Mouse (Mus musculus): Measurements from ENCODE around the gene Cdhr1. TPM values are rescaled to one million over a fixed set of nuclear protein-coding genes. Genes with fewer than 3 reads are reported as not detected.

Cdhr1 gene
- total RNA-seq (2023), result under 1 TPM in 1 of 2 experiments, not detected in 1; 0.26 TPM

DNA sequence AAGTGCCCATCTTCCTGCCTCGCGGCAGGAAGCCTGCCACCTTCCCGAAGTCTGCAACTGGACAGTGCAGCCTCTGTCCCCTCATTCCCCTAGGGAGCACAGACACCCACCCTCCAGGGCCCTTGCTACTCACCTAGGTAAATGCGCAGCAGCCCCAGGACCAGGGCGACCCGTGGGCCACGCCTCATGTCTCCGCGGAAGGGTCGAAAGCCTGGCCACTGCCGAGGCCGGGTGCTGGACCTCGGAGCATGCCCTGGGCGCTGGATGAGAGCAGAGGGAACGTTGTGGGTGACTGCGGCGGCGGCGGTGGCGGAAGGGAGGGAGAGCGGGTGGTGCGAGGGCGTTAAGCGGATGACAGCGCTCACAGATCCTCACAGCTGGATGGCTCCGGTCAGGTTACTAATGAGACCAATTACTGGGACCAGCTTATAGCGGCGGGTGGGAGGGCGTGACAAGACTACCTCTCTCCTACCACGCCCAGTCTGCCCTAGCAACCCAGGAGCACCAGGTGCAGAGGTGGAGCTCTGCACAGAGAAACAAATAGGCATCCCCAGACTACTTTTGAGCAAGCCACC is at the start of gene Cdhr1:
Cdhr1 (minus strand) TSS at position 392 of the 575 bp plus-strand sequence.

DNA sequence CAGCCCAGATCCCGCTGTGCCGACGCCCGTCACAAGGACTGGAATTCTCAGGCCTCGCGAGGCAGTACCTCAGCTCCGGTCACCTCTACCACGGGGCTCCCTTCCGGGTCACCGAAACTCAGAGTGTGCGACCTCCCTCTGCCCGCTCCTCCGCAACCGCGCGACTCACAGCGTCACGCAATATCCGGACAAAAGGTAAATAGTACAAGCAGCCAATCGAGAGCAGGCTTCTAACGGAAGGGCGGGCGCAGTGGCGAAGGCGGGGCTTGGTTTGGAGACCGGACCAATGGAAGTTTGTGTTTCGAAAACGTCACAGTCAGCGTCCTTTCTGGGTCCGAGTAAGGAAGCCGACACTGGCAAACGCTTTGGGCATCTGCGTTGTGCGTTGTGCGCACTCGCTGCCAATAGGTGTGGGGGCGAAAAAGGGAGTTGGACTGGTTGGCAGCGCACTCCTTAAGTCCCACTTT is 37.0 kb upstream of the Cdhr1 start, which contains the start of gene Ghitm:
Ghitm (minus strand) TSS at position 146 of the 467 bp plus-strand sequence.

DNA sequence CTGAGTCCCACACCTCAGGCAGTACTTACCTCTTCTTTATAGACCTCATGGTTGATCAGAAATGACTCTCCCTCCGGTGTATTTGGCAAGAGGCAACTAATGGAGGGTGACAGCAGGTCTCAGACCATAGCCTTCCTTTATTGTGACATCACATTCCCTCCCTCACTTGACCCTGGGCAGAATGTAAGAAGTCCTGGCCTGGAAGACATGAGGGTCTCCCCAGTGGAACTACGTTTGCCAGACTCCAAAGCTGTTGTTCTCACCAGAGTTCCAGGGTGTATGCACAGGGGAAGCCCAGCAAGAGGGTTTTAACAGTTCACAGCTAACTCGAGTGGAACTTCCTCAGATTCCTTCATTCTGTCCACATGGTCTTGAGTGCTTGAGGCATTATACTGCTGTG is 15.8 kb upstream of the Cdhr1 start, which contains the start of gene 2610528A11Rik:
2610528A11Rik (minus strand) TSS at position 101 of the 400 bp plus-strand sequence.

DNA sequence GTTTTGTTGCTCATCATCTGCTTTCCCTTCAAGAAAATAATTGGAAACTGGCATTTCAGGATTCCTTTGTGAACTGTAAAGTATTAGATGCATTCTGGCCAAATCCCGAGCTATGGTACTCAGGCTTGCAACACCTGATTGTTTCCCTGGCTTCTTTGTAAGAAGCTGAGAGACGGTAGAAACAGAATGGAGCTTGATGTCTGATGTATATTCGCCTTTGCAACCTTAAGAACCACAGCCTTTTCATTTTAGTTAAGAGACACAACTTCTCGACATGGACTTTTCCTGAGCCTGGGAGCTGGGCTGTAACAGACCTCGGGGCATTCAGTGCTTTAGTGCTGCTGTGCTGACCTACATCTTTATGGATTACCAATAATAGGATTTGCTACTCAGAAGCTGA is 30.5 kb downstream of the Cdhr1 start, which contains the start of gene Lrit2:
Lrit2 (plus strand) TSS at position 301 of the 400 bp plus-strand sequence.

DNA sequence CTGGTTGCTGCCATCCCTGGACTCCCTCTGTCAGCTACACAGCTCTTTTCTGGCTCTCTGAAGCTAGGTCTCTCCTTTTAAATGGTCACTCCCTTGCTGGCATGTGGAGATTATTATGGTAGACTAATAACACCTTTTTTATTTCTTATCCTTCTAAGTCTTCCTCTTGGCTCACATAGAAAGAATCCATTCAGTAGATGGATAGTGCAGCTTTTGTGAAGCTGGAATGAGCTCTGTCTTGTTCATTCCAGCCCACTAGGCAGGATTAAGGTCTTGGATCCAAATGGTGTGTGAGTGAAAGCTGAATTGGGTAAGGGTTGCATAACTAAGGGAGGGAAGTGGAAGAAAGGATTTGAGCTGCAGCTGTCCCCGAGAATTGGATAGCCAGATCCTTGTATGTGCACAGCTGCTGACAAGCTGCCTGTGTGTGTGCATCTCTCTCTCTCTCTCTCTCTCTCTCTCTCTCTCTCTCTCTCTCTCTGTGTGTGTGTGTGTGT is 49.2 kb downstream of the Cdhr1 start, which contains the start of gene Rgr:
Rgr (minus strand) TSS at position 51 of the 497 bp plus-strand sequence.

Other genes starting within 250 kb of the Cdhr1 start
- gene Ccser2, start 129.6 kb downstream of the Cdhr1 start, total RNA-seq (2023), result 10 to 100 TPM; 12.6 to 12.8 TPM
- not detected for gene Rgr, start 49.4 kb downstream of the Cdhr1 start, total RNA-seq (2023)
- not detected for gene Lrit1, start 43.5 kb downstream of the Cdhr1 start, total RNA-seq (2023)
- not detected for gene Lrit2, start 30.4 kb downstream of the Cdhr1 start, total RNA-seq (2023)
- 1 to 10 TPM in 1 of 2 experiments, not detected in 1; 1.3 TPM for gene 2610528A11Rik, start 15.7 kb upstream of the Cdhr1 start, total RNA-seq (2023)
- gene Ghitm, start 36.9 kb upstream of the Cdhr1 start, total RNA-seq (2023), result 100 to 1,000 TPM; 165 to 169 TPM